Mouse (Mus musculus) cerebellum, adult 9-11 months (tissue): ENCODE results near the gene Smyd3.

Source experiments
- DNase-seq: peaks from one replicate; pipeline ENCODE4 v3.0.0; 2022

The Smyd3 gene

DNA sequence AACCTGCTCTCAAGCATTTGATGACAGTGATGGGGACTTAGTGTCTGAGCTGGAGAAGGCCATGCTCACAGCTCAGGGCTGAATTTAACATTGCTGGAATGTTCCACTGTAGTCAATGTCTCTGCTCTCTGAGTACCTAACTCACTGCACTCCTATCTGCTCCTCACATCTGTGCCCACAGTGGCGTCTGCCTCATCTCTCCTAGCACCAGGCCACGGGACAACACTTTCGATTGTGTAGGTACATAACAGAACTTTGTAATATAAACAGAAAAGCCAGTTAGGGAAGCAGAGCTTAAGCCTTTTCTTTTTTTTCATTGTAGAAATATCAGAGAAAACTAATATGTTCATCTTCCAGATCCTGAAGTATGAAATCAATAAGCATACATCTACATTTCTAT is 462.1 kb downstream of the Smyd3 start:
- DNase-seq, result no peak

DNA sequence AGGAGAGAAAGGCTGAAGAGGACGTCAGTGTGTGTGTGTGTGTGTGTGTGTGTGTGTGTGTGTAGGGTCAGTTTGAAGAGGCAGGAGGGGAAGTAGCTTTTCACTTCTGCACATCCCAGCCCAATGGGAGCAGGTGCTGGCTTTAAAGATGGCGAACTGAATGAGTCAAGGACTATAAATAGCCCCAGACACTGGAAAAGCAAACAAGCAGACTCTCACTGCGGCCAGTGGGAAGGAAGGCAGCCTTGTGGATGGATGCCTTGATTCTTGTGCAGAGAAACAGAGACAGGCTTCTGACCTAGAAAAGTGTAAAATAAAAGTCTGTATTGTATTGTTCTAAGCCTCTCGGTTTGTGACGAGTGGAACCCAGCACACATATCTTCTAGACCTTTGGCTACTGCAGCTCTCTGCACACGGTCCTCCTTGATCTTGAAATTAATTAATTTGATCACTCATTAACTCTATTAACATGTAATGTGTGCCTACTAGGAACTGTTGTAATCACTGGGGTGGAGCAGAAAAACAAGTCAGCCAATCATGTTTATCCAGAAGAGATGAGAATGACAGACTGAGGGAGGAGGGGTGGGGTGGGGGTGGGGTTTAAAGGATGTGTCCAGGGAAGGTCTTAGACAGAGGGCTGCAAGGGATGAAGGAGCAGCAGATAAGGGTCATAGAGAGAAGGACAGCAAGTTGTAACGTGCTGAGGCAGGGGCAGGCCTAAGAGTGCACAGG is 463.3 kb downstream of the Smyd3 start:
- DNase-seq, result no peak

- no peak for DNase-seq
Observed at GRCm38 (mm10) chr1:179052545-179053180, 465.2 kb downstream of the Smyd3 start.

GRCm38 (mm10) chr1:179047931-179048596 is 469.8 kb downstream of the Smyd3 start:
- no peak for DNase-seq

DNA sequence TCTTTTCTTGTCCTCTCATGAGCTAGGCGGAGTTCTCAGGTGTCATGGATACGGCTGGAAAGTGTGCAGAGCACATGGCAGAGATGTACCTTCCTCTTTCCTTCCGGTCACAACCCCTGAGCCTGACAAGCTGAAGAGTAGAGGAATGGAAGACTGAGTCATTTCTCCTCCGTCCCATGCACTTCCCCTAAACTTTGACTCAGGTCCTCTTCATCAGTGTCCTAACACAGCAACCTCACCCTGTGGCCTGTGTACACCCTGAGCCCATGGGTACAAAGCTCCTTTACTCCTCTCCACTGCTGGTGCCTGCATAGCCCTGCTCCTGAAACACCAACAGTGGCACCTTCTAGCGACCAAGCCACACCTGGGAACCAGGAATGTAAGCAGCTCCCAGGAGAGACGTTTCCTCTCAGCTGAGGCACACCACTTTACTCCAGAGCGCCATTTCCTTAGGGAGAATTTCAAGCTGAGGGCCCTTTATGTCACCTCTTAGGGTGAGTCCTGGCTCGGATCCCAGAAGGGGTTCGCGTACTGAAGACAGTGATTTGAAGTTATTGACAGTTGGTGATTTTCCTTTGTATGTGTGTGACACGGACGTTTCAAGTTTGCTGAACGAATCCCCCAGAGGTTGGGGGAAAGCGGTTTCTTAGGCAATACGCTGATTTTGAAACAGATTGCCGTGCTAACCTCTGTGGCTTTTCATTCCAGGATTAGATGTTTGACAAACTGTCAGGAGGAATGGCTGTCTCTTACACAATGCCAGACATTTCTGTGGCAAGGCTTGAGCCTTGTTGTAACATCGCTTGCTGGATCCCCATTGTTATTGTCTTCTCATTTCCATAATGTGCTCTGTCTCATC is 471.8 kb downstream of the Smyd3 start:
- DNase-seq, result no peak

DNA sequence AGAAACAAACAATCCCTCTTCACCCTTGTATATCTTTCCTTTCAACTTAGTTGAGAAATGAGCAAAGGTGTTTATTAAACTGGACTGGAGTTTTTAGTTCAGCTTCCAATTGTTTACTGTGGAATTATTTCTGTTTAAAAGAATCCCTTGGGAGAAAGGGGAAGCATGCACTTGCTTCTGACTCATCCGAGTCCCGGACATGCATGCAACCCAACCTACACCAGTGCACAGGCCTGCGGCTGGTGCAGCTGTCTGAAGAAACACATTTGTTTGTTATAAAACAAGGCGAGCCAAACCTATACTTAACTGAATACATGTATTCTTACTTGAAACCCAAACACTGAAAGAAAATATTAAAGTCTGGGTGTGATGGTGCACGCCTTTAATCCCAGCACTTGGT is 473.7 kb downstream of the Smyd3 start:
- DNase-seq, result no peak

GRCm38 (mm10) chr1:179043644-179044043 is 474.2 kb downstream of the Smyd3 start:
- no peak for DNase-seq

GRCm38 (mm10) chr1:179041905-179042337 is 475.9 kb downstream of the Smyd3 start:
- peak; percentile 74 for DNase-seq

DNA sequence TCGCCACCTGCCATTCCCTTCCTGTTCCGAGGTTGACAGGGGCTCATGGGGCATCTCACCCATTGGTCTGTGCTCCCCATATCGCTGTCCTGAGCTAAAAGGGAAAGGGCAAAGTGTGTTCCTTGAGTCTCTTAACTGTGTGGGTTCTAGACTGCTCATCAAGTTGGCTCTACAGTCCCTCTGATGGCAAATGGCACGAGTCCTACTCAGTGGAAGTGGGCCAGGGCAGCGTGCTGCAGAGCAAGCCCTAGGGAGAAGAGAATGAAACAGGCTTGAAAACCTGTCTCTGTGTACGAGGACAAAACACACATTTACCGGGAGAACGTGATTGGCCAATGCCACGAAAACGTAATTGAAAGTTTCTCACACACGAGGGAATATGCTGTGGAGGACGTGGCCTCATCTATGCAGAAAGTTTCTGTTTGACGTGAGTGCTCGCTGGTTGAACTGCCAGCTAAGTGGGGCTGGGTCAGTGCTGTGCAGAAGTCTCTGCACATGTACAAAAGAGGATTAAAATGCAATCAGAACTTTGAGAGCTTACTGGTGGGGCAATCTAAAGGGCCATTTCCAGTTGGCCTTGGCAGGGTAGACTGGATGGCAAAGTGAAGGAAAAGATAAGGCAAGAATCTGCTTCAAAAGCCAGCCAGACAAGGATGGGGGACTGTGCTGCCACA is 476.5 kb downstream of the Smyd3 start:
- no peak for DNase-seq

DNA sequence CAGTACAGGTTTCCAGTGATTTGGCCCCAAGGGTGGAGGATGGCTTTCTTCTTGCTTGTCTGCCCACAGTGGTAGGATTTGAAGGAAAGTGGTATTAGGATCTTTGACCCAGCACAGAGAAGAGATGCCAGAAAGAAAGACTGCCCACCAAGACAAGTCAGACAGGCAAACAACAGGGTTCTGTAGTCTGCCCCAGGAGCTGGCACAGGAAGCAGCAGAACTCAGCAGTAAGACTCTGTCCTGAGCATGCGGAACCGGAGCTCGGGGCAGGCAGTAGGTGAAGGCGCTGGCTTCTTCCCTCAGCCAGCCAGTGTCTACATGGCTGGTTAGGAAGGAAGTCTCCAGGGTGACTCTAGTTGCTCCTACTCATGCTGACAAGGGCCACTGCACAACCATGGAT is 479.0 kb downstream of the Smyd3 start:
- DNase-seq, result peak; percentile 78

DNA sequence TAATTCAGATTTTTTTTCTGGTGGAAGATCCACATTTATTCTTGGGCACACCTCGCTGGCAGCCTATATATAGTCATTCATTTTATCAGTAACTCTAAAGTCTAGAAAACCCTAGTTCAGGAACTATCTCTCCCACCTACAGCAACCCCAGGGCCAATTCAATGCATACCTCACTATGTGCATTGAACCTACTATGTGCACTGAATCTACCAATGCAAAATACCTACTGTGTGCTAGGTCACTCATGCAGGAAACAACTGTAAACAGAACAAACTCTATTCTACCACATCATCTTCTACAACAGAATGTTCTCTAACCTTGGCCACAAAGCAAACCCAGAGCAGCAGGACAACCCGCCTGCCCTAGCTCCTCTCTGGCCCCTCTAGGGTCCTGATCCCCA is 484.9 kb downstream of the Smyd3 start:
- DNase-seq, result no peak

DNA sequence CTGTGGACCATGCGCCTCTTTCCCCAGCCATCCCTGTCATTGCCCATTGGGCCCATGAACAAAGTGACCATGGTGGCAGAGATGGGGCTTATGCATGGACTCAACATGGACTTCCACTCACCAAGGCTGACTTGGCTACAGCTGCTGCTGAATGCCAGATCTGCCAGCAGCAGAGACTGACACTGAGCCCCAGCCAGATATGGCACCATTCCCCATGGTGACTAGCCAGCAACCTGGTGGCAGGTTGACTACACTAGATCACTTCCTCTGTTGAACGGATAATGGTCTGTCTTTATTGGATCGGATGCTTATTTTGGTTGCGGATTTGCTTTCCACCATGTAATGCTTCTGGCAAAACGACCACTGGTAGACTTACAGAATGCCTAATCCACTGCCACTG is 486.3 kb downstream of the Smyd3 start:
- DNase-seq, result peak; percentile 66

DNA sequence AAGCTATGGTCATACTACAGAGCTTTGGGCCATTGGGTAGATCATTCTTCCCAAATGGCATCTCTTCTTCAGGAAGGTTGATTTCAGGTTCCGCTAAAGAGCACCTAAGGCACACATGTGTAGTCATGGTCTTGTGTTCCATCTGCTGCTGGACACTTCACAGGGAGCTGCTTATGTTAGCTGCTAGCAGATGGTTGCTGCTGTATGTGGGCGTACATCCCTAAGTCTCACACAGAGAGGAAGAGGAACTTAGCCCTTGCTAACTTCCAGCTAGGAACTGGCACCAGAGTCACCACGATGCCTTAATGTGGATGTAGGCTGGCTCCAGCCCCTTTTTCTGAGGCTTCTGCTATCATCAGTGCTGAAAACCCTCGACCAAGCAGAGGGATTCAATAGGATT is 491.2 kb downstream of the Smyd3 start:
- no peak for DNase-seq

GRCm38 (mm10) chr1:179025169-179025568 is 492.7 kb downstream of the Smyd3 start:
- no peak for DNase-seq

- no peak for DNase-seq
Observed at GRCm38 (mm10) chr1:179023486-179023885, 494.4 kb downstream of the Smyd3 start.

DNA sequence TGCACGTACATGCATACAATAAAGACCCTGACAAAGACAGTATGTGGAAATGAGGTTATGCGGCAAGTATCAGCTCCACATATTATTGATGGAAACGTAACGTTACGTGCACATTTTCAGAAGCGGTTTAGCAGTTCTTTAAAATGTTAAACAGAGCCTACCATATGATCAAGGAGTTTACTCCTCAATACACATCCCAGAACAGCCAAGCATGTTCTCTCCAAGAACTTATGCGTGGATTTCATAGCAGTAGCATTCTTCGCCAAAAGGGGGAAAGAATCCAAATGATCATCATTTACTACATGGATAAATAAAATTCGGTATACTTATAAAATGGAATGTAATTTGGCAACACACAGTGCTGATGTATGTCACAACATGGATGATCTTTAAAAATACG is 500.4 kb downstream of the Smyd3 start:
- DNase-seq, result no peak

- no peak for DNase-seq
Observed at GRCm38 (mm10) chr1:179013021-179013420, 504.8 kb downstream of the Smyd3 start.

GRCm38 (mm10) chr1:179012273-179012672 is 505.6 kb downstream of the Smyd3 start:
- peak; percentile 100 for DNase-seq

DNA sequence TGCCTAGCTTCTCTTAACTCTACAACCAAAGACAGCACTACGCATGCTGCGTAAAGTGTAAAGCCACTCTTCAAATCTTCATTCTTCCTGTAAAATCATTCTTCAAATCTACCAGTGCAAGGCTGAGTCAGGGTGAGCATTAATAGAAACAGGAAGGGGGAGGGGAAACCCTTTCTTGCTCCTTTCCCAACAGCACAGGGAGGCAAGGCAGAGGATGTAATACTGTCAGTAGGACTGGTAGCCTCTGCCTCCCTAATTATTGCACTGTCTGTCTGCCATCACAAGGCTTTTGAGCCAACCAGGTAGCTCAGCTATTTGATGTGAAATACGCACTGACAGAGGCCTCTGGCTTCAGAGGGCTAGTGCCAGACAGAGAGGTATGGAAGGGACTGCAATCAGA is 507.1 kb downstream of the Smyd3 start:
- no peak for DNase-seq

- no peak for DNase-seq
Observed at GRCm38 (mm10) chr1:179009911-179010310, 507.9 kb downstream of the Smyd3 start.

DNA sequence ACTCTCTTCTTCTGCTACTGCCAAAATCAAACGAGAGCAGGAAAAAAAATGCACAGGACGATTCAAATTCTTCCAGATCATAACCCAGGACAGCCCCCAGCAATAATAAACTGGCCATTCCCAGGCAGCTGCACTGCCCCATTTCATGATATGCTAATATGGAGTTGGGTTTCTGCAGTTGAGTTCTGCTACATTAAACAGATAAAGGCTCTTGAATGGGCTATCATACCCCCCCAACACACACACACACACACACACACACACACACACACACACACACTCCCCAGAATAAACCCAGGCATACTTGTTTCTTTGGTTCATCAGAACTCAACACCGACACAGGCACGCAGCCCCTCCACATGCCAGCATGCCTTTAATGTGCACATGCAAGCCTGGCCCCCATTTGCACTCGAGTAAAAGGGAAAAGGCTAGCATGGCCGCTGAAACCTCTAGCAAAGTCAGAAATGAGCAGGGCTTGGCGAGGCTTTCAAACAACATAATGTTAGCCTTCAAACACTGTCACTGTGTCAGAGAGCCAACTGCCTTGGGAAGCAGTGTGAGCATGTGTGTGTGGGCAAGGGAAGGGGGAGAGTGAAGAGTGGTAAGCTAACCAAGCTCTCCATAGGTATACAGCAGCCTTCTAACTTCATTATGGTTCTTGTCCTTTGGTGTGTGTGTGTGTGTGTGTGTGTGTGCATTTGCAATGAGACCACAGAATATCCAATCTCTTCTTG is 513.5 kb downstream of the Smyd3 start:
- DNase-seq, result no peak
